Mouse (Mus musculus) right cerebral cortex, postnatal 10 days (tissue): ENCODE results near the gene Lix1l.

Source experiments
- DNase-seq, 2 experiments: peaks; one replicate each; pipeline ENCODE4 v3.0.0; 2021; ENCODE audit warnings: low spot score in 2 of 2

The Lix1l gene

DNA sequence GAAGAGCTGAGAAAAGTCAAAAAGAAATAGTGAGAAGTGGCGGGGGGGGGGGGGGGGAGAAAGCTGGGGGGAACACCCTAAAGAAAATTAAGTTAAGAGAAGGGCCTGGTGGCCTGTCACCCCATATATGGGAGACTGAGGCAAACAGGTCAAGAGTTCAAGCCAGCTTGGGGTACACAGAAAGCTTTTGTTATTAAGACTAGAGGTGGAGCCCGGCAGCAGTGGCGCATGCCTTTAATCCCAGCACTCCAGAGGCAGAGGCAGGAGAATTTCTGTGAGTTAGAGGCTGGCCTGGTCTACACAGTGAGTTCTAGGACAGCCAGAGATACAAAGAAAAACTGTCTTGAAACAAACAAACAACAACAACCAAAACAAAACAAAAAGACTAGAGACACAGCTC lies 35.8 kb upstream of the Lix1l start:
- DNase-seq, result no peak

DNA sequence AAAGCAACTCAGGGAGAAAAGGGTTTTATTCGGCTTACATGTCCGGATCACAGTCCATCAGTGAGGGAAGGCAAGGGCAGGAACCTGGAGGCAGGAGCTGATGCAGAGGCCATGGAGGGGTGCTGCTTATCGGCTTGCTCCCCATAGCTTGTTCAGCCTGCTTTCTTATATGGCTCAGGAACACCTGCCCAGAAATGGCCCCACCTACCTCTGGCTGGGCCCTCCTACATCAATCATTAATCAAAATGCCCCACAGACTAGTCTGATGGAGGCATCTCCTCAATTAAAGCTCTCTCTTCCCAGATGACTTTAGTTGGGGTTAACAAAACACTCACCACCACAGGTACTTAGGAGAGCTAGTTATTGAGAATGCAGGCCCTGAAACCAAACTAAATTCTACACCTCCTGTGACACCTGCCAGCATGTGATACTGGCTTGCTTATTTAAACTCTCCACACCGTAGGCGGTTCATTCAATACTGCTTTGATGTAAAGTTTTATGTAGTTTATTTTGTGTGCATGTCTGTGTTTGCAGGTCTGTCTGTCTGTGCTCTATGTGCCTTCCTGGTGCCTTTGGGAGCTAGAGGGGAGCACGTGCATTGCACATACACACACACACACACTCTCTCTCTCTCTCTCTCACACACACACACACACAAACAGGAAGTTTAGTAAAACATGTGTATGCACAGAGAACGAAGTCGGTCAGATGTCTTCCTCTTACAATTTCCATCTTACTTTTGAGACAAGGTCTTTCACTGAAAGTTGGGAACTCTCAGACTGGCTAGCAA lies 34.1 kb upstream of the Lix1l start:
- no peak for DNase-seq

DNA sequence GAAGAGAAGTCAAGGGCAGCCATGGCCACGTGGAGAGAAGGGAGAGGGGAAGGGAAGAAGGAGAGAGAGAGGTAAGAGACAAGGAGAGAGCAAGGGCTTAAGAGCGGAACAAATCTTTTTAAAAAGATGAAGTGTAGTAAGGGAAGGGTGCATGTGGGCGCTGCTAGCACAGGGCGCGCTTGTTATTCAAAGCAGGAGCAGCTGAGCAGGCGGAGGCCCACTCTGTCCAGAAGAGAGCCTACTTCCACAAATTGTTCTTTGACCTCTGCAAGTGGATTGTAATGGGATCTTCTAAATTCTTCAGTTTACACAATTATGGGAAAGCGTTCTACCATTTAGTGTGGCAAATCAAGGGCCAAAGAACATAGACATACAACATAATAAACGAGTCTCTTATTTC lies 32.3 kb upstream of the Lix1l start:
- DNase-seq, result no peak

DNA sequence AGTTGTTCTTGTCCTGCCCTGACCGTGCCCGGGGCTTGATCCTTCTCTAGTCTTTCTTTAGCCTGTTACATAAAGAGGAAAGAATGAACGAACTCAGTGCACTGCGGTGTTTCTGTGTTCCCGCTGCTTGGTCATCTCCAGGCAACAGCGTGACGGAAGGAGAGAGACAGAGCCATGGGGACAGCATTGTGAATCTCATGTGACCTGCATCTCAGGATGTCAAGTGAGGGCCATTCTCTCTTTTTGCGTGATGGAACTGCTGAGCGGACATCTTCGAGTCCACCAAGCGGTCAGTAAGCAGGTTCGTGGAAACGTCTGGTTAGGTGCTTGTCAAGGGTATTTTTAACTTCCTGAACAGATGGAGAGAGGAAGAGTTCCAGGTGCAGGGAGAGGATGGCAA lies 31.4 kb upstream of the Lix1l start:
- no peak for DNase-seq

DNA sequence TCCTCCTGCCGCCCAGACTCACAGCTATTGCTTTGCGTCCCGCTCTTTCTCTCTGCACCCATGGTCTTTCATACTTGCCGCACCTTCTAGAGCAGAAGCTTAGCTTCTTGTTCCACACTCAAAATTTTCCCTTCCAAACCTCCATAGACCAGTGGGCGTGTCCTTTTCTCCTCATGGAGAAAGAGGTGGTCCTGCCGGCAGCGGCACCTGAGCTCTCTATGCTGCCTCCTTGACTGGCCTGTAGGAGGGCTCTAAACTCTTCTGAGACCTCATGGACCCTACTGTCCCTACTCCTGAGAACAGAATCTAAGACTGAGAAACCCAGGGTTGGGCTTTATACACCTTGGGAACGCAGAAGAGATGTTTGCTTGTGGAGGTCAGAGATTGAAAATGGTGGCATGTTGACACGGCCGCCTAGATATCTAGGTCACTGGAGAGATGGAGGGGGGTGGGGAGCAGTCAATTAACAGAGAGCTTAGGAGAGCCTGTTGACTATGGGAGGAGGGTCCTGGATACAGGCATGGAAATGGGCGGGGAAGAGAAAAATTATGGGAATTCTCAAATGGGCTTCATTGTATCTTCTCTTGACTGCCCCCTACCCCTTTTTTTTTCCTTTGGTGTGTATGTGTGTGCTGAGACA lies 30.9 kb upstream of the Lix1l start:
- no peak for DNase-seq

DNA sequence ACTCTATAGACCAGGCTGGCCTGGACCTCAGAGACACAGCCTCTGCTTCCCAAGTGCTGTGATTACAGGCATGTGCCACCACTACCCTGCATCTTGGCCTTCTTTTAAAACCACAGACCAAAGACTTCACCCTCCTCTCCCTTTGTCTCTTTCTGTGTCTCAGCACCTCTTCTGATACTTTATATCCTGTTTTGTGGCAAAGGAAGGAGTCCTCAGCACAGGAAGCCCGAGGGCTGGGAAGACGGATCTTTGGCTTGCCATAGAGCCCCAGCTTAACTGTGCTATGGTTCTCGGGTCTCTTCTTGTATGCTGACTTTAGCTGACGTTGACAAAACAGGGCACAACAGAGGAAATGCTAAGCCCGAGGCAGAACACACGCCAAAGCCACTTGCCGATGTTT lies 30.3 kb upstream of the Lix1l start:
- DNase-seq, result no peak

DNA sequence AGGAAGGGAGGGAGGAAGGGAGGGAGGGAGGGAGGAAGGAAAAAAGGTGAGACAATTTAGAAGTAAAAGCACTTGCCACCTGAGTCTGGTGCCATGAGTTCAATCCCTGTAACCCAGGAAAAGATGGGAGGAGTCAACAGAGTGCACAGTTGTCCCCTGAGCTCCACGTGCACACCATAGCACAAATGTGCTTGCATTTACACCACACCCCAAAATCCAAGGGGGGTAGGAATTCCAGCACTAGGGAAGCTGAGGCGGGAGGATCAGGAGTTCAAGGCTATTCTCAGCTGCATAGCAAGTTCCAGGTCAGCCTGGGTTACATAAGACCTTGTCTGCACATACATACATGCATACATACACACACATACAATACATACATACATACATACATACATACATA lies 29.6 kb upstream of the Lix1l start:
- DNase-seq, result no peak

DNA sequence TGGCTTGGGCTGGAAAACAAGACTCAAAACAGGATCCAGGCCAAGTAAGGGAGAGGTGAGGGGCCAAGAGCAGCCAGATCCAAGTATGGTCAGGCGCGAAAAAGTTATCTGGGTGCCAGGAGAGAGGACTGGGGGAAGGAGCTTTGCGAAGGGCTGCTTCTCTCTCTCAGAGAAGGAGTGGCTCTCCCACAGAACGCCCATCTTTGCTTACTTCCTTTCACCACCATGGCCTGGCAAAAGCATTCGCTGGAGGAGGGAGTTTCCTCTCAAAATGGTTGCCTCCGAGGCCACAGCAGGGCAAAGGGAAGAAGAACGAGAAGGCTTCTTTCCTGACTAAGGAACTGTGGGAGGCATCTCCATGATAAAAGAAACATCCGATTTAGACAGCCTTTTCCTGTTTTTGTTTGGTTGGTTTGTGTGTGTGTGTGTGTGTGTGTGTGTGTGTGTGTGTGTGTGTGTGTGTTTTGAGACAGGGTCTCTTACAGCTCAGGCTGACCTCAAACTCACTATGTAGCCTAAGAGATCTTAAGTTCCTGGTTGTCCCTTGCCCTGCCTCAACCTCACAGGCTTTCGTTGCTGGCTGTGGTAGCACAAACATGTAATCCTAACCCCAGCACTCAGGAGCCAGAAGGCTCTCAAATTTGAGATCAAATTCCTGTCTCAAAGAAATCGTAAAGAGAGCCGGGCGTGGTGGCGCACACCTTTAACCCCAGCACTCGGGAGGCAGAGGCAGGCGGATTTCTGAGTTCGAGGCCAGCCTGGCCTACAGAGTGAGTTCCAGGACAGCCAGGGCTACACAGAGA lies 28.9 kb upstream of the Lix1l start:
- DNase-seq, result no peak

DNA sequence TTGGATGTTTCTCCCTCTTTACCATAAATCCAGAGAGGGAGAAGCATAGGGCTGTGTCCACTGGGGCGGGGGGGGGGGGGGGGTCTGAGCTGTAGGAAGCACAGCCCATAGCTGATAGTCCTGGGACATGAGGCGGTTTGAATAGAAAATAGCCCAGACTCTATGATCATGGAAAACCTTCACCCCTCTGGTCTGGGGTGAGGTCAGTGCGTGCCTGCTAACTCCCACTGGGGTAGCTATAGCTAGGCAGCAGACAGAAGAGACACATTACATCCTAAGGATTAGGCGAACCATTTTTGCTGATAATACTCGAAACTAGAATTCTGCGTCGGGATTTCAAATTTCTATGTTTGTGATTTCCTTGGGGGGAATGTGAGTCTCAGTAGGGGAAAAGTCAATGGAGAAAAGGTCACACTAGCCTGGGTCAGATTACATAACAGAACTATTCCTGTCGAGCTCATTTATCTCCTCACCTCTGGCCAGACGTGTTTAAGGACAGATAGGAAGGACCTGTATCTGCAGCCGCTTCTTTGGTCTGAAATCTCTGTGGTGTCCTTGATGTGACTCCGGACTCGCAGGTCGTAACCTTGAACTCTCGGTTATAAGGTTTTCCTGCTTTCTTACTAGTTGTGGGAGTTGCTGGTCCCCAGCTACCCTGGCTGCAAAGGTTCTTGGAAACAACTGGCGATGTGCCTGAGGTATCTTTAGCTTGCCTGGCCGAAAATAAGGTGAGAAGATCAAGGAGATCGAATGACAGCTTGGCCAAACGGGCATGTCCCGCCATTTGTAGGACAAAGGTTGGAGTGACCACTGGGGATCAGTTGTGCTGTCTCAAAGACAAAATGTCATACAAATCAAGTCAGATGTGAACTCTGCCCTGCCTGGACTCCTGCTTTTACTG lies 27.1 kb upstream of the Lix1l start:
- no peak for DNase-seq

DNA sequence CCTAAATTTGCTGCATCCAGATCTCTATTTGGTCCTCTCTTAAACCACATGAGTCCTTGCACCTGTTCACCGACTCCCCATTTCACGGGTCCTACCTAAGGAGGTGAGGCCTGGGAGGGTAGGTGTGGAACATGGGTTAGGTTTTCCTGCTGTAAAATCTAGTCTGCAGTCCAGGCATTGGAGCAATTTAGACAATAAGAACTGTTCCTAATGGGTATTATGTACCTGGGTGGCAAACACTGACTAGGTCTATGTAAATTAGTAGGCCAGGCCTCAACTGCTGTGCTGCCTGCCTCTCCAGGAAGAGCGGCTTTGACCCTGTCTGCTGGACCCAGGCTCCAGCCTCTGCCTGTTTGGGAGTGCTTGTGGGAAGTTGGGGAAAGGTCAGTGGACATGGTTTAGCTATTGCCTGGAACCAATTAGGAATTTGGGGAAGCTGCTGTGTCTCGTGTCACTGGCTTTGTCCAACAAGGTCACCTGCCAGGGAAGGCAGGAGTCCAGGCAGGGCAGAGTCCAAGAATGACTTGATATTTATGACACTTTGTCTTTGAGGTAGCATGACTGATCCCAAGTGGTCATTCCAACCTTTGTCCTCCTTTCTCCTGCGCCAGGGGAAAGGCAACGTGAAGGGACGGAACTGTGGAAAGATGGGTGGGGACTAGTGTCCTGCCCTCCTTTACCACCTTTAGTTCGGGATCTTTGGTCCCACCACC lies 25.5 kb upstream of the Lix1l start:
- no peak for DNase-seq

DNA sequence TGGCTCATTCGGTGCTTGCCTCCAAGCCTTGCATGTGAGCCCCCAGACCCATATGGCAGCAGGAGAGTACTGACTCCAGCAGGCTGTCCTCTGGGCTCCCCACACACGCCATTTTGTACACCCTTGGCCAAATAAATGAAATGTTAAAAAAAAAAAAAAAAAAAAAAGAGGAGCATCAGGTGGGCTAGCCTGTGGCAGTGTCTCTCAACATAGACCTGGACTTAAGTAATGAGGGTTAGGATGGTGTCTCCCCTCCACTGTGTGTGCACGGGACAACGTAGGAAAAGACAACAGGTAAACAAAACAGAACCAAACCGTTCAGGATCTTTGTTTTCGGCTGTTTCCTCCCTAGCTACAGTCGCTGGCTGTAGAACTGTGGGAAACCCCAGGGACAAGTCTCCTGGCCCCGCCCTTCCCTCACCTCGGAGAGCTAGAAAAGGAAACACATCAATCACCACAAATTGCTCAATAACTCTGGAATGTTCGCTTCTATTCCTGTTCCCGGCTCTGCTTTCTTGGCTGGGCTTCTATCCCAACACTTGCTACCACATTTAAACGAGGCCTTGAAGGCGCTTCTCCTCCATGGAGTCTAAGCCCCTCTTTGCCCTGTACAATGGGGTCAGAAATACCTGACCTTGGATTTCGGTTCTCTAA lies 24.8 kb upstream of the Lix1l start:
- DNase-seq, result no peak

DNA sequence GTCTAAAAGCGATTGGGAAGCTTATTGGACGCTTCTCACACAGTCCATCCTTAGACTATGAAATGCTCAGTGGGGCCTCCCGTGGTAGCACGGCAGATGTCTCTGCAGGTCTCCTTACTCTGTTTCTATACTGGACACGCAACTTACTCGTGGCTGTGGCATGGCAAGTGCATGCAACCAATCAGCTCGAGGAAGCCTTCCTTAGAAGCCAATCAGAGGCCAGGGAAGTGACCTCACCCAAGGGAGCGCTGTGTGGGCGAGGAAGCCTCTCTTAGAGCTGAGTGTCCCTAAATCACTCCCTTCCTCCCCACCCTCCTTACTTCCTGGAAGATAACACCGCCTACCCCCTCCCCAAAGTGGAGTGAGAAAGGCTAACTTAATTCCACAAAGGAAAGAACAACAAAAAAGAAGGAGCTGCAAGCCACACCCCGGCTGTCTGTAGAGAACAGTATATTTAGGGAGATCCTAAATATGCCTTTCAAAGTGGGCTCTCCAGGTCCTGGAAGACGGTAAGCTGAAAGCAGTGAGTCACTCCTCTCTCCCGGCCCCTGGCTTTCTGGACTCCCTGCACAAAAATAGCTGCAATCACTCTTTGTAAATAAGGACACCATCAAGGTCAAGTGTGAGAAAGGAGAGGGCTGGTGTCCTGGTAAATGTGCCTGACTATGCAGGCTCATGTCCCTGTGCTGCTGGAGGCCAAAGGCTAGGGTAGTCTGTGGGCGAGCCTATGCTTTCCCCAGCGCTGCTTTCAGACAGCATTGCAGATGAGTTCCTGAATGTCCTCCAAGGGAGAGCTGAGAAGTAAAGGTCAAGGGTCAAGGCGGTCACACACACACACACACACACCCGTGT lies 24.0 kb upstream of the Lix1l start, which contains the start of gene Gm16253:
TSS of gene Gm16253 (plus strand) at position 295 of the 852 bp plus-strand sequence.
- peak; percentile 93 to 97 for DNase-seq

DNA sequence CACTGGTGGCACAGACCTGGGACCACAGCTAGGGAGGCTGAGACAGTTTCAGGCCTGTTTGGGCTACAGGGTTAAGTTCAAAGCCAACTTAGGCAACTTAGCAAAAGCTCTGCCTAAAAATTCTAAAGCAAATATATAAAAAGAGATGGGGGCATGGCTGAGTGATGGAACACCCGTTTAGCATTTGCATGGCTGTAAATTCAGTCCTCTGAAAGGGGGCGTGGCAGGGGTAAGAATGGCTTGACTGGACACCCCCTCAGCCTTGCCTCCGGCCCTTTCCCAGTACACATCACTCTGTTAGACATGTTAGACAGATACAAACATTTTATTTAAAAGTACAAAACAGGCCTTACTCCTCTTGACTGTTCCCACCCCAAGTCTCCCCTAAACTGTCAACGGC lies 23.4 kb upstream of the Lix1l start:
- no peak for DNase-seq

DNA sequence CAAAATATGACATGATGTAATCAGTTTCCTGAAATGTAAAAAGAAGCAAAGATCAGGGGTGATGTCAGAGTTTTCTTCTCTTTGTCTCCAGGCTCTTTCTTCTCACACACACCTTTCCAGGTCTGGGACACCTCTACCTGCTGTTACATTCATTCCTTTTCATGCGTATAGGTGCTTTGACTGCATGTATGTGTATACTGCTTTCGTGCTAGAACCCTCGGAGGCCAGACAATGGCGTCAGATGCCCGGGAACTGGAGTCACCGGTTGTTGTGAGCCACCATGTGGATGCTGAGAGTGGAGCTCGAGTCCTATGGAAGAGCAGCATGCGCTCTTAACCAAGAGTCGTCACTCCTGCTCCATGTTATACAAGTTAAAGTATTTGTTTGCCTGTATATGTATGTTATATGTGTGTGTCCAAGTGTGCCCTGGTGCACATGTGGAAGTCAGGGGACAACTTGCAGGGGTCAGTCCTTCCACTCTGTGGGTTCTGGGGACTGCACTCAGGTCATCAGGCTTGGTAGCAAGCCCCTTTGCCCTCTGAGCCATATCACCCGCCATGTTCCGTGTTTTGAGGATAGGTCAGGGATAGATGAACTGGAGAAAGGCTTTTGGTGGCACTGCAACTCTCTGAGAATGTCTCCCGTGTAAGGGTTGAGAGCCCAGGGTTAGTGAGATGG lies 22.2 kb upstream of the Lix1l start:
- DNase-seq, result no peak

DNA sequence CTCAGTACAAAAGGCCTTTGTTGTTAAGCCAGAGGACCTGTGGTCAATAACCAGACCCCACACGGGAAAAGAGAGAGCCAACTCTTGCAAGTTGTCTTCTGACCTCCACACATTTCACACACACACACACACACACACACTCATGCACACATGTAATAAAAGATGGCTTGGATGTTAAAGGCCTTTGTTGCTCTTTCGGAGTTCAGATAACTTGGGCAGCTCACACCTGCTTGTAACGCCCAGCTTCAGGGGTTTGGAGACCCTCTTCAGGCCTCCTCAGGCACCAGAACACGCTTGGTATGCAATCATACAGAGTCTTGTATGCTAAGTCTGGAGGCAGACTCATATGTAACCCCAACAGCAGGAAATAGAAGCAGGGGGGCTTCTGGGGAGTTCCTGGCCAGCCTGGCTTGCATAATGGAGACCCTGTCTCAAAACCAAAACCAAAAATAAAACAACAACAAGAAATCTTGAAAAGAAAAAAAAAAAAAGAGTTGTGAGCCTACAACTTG lies 21.7 kb upstream of the Lix1l start:
- DNase-seq, result no peak

DNA sequence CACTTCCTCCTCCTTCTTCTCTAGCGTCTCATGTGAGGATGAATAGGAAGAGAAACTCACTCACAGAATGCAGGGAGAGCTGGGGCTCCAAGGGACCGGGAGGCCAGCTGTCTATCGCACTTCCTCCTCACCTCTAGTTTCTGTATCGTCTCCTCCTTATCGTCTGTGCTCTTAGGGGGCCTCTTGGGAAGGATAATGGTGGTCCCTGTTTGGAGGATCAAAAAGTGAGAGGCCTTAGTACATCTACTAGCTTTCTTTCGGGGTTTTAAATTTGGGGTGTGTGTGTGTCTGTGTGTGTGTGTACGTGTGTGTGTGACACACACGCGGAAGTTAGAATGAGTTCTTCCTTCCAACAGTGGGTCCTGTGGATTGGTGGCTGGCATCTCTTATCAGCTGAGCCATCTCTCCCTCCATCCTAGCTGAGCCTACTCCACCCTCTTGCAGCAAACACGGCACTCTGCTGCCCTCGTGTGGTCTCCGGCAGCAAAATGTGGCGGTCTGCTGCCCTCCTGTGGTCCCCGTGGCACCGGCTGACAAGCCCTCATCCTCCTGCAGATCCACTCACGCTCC lies 21.0 kb upstream of the Lix1l start:
- peak; percentile 94 to 95 for DNase-seq

DNA sequence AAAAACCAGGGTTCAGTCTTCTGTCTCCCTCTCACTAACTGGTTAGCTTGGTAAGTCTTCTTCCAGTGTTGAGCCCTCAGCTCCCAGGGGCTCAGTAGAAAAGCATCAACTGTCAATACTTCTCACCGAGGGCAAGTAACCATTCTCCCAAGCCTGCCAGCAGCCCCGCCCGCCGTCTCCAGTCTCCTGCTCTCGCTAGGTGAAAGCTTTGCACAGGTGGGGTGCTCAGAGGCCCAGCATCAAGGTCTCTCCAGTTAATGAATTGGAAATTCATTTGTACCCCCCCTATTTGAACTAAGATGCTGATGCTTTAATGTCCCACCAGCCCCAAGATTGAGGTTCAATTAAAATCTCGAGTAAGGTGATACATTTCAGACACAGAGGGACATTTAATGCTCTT lies 19.8 kb upstream of the Lix1l start:
- DNase-seq, result no peak

DNA sequence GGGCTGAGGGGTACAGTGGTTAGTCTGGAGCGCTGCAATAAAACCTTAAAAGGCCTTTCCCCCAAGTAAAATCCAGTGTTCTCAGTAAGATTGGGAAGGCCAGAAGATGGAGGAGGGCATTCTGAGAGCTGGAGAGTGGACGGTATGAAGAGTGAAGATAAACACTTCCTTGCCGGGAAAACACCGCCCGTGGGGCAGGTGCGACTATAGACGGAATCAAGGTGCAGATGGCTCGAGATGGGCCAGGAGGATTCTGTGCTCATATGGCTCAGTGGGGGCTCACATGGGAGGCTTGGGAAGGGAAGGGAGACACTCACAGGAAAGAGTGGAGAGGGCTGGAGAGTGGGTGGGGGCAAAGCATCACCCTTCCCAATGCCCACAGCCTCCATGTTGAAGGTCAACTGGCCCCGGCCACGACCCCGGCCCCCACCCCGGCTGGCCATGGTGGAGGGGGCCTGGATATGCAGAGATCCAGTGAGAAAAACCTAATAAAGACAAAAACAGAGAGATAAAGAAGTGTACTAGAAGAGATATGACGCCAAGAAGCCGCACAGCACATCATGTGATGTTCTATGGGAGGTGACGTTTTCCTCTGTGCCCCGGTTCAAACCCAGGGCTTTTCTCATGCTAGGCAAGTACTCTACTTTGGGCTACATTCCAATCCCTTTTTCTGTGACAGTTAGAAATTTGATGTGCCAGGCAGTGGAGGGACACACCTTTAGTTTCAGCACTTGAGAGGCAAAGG lies 19.0 kb upstream of the Lix1l start:
- no peak for DNase-seq
